Mouse (Mus musculus) urinary bladder, postnatal 36 days (tissue): ENCODE results near the gene Gnb3.
"Not testable (repeated sequence)": the region's sequence is repeated elsewhere in the genome, so short reads cannot be mapped to it uniquely, and the experiment has no call there.

Source experiments
- DNase-seq, 2 experiments: peaks; one replicate each; pipeline ENCODE4 v3.0.0; 2022; ENCODE audit warnings: low spot score in 2 of 2, mixed read lengths in 1 of 2

Gnb3 gene

DNA sequence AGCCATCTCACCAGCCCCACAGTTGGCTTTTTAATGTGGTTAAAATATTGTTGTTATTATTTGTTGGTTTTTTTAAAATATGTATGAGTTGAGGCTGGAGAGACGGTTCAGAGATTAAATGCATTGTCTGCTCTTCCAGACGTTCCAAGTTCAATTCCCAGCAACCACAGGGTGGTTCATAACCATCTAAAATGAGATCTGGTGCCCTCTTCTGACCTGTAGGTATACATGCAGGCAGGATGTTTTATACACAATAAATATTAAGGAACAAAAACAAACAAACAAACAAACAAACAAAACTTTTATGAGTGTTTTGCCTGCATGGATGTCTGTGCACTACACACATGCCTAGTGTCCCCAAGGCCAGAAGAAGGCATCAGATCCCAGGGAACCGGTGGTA lies 37.0 kb downstream of the Gnb3 start:
- DNase-seq = no peak

DNA sequence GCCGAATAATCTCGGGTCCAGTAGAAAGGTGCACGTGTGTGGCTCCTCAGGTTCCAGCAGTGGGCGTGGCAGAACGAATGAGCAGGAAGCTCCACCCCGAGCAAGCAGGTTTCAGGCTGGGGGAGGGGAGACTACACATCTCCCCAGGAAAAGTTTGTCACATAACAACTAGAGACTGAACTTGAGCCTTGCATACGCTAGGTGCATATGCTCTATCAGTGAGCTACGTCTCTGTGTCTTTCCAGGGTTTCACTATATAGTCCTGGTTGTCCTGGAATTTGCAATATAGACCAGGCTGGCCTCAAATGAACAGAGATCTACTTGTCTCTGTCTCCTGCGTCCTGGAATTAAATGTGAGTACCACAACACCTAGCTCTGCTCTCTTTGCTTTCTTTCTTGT lies 37.7 kb downstream of the Gnb3 start:
- DNase-seq = not testable (repeated sequence)

DNA sequence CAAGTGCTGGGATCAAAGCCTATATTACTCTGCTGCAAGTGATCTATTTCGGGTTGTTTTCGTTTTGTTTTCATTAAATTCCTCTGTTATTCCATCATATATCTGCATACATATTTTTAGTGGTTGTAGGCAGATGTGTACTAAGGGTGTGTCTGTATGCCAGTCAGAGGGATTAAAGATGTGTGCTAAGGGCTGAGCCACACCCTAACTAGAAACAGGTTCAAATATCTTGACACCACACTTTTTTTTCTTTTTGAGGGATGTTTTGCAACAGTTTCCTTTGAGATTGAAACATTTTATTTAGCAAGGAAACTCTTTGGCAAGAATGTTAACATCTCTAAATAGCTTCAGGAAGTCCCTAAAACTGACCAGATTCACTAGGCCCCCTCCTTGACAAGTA lies 43.9 kb downstream of the Gnb3 start:
- no peak for DNase-seq

DNA sequence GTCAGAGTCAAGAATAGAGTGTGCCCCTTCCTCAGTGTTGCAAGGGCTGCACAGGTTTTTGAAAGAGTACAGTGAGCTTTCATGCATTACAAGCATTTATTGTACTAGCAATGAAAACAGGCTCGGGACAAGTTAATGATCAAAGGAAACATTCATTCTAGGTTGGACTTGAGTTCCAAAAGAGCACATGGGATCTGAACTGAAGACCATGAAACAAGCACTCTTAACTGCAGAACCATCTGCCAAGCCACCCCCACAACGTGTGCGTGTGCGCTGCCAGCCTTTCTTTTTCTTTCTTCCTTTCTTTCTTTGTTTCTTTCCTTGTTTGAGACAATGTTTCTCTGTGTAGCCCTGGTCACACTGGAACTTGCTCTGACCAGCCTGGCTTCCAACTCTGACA lies 44.3 kb downstream of the Gnb3 start:
- DNase-seq = no peak

DNA sequence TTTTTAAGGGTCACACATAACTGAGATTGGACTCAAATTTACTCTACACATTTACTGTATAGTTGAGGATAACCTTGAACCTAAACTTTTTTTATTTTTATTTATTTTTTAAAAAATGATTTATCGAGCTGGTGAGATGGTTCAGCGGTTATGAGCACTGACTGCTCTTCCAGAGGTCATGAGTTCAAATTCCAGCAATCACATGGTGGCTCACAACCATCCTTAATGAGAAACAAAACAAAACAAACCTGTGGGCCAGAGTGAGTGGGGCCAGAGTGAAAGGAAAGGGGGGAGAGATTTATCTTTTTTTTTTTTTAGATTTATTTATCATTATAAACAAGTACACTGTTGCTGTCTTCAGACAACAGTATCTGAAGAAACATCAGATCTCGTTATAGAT lies 48.2 kb downstream of the Gnb3 start:
- no peak for DNase-seq

- DNase-seq = no peak
Measured at GRCm38 (mm10) chr6:124790121-124790520, 50.0 kb downstream of the Gnb3 start.

GRCm38 (mm10) chr6:124789519-124789918 lies 50.6 kb downstream of the Gnb3 start:
- no peak for DNase-seq

DNA sequence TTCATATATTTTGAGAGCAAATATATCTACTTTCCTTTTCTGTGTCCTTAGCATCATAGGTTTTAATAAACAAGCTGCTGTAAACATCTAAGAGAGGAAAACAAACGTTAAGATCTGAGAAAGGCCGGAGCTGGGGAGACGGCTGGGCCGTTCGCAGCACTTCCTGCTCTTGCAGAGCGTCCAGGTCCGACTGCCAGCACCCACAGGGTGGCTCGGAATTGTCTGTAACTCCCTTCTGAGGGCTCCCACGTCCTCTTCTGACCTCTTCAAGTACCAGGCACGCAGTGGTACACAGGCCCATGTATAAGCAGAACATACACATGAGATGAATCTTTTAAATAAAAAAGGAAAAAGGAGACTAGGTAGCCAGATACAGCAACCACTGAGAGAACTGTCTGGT lies 52.4 kb downstream of the Gnb3 start:
- no peak for DNase-seq

DNA sequence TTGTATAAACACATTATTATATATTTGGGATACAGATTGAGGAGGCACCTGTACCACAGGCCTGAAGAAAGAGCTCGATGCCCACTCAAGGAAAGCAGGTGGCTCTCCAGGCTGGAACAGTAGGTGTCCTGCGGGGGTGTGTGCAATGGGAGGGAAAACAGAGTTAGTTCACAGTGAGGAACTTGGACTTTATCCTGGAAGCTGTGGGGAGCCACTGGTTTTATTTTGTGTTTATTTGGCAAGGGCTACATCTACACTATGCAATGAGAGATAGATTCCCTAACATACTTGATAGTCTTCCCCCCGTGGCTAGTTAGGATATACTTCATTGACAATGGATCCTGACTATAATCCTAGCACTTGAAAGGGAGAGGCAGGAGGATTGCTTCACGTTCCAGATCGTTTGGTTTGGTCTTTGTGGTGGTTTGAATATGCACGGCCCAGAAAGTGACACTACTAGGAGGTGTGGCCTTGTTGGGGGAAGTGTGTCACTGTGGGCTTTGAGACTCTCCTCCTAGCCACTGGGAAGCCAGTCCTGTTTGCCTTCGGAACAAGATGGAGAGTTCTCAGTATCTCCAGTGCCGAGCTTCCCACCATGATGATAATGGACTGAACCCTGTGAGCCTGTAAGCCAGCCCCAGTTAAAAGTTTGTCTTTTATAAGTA lies 53.2 kb downstream of the Gnb3 start:
- no peak for DNase-seq
